Mouse (Mus musculus): ENCODE data around the gene Pla1a.
A peak's percentile ranks its signal among the peaks of the same experiment; 100 is the strongest.
"Not testable (repeated sequence)": the region's sequence is repeated elsewhere in the genome, so short reads cannot be mapped to it uniquely, and the experiment has no call there.

Gene Pla1a

DNA sequence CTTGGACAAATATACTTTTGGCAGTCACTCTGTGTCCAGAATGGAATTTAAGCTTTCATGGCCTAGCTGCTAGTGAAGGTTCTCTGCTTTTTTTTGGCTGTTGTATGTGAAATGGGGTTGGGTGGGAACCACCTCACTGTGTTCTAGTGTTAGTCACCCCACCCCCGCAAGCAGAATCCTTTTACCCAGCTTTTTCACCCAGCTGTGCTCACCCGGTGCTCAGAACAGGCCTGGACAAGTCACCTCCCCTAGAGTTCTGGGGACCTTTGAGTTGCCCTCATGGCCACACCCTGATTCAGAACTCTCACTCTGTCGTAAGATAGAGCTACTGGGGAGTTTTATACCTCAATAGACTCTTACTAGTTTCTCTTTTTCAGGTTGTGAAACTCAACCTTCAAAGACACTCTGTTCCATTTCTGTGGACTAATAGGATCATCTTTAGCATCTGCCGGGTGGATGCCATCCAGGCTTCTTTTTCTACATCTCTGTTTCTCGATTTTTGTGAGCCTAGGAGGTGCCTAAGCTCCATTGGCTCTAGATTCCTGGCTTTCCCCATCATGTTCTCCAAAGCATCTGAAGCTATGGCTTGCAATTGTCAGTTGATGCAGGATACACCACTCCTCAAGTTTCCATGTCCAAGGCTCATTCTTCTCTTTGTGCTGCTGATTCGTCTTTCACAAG, 25.8 kb upstream of the Pla1a start:
- no peak for DNase-seq (ENCODE audit: low spot score)

DNA sequence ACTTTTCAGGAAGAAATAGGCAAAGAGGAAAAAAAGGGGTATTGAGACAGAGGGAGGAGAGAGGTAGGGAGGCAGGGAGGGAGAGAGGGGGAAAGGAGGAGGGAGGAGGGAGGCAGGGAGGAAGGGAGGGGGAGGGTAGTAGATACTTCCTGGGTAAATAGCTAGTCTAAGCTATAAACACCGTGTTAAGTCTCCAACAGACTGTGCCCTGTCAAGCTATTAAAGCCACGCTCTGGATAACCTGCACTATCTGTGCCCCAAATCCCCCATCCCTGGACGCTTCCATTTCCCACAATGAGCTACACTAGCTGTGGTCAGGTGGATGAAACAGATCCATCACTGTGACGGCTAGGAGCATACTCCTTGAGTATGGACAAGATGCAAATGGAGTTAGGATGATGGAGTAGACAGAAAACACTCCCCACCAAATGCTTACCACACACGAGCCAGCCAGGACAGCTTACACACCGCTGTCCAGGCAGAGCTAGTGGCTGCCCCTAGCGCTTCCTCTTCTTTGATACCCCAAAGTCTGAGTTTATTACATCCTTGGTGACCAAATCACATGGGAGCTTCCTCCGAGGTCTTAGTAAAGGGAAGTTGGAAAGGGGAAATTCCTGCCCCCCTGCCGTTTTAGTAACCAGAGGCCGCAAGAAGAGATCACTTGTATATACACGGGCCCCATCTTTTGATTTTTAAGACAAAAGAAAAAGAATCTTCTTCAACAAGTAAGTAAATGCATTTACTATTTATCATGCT, 24.0 kb upstream of the Pla1a start:
- DNase-seq (ENCODE audit: low spot score), result no peak

DNA sequence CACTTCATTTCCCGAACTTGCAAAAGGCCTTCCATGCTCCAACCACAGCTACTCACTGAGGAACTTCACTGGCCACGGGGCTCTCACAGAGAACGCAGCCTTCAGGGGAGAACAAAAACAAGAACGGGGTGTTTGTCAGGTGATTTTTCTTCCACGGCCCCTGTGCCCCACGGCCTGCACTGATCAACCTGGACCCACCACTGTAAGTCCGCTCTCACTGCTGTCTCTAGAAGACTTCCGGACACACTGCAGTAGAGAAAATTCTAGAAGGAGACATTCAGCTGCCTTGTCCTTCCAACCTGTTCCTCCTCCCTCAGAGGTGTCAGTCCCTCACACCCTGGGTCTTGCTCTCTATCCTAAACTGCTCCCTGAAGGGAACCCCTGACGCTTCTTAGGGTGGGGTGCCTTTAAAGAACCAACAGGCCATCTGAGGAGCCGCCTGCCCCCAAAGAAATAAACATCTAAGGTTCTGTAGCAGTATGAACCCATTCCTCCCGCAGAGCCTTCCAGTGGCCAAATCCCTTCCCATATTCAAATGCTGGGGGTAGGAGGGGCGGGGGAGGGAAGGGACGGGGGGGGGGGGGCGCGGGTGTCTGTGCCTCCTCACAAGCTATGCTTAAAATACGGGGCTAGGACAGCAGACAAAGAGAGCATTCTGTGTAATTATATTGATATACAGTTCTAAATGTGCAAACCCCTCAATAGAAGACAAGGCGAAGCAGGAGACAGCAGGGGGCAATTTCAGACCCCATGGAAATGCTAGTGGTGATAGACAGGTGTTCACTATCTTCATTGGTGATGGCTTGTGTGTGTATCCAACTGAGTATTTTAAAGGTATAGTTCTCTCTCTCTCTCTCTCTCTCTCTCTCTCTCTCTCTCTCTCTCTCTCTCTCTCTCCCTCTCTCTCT, 22.8 kb upstream of the Pla1a start, which contains the start of gene Cd80:
TSS of gene Cd80 (plus strand) at position 51 of the 908 bp plus-strand sequence.
- DNase-seq (ENCODE audit: low spot score), result no peak

DNA sequence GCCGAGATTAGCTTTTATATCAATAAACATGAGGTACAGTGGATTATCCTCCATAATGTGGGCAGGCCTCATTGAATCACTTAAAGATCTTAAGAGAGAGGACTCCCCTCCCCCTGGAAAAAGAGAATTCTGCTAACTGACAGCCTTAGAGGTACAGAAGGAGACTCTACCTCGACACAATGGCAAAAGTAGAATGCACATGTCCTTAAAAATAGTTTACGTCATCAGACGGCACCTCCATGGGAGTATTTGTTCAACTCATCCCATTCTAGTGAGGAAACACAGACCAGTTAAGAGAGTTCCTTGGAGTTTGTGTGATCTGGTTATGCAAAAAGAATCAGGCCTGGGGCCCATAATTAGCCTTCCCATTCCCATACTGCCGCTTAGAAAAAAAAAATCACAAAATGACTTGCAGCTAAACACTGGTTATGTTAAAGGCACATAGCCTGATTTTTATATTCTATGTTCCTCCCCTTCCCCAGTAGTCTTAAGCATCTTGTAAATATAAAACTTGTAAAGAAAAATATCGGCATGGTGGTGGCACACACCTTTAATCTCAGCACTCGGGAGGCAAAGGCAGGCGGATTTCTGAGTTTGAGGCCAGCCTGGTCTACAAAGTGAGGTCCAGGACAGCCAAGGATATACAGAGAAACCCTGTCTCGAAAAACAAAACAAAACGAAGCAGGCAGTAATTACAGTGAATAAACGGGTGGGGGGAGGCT, 21.7 kb upstream of the Pla1a start:
- DNase-seq (ENCODE audit: low spot score), result no peak

DNA sequence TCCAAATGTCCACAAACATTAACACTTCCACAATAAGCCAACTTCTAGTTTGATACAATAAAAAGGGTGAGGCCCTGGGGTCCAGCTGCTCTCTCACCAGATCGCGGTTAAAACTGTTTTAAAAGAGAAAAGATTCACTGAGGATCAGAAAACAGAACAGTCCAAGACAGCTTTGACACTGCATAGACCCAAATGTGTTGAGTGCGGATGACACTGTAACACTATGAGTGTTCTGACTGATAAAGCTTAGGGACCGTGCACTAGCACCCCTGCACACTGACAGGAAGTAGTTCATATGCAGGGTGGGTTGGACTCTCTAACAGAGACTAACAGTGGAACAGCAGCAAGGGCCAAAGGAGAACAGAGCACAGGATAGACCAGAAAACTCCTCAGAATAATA, 21.0 kb upstream of the Pla1a start:
- DNase-seq (ENCODE audit: low spot score), result no peak

DNA sequence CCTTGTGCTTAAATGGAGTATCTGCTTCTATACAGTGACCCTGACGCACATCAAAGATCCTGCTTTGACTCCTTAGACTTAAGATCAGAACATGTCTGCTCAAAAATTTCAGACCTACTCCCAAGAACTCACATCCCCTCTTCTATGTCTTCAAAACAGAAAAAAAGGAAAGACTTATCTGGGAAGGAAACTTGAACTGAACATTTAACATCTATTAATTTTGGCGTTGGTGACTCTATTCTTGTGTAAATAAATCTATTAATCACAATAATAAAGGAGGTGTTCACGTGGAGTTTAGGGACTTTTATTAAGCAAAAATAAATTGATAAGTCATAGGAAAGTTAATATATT, 20.2 kb upstream of the Pla1a start:
- DNase-seq (ENCODE audit: low spot score), result no peak

DNA sequence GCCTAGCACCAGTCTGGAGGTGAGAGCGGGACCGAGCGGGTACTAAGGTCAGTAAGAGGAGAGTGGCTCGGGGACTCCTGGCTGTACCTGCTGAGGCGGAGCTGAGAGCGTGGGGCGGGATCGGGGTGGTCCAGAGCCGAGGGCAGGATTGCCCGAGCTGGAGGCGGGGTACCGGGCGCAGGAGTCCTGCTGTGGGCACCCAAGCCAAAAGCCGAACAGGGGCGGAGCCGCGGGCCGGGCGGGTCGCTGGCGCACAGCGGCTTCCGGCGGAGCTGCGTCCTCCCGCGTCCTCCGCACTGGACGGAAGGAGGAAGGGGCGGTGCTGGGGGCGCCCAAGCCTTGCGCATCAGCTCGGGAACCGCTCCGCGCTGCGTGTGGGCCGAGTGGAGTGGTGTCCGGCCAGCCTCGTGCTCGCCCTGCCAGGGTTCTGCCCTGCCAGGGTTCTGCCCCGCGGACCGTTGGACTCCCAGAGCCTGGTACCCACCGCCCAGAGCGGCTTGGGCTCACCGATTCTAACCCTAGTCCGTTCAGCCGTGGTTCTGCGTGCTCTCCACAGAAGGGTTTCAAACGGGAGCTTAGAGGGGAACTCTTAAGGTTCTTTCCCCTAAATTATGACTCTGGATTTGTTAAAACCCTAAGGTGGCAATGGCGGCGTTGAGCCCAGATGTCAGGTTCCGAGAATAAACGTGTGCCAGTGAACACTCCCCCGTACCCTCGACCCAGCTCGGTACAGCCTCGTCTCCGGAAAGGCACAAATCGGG, 19.7 kb upstream of the Pla1a start, which contains the start of gene Adprh:
TSS of gene Adprh (minus strand) at position 262 of the 761 bp plus-strand sequence.
- peak; percentile 87 for DNase-seq (ENCODE audit: low spot score)

DNA sequence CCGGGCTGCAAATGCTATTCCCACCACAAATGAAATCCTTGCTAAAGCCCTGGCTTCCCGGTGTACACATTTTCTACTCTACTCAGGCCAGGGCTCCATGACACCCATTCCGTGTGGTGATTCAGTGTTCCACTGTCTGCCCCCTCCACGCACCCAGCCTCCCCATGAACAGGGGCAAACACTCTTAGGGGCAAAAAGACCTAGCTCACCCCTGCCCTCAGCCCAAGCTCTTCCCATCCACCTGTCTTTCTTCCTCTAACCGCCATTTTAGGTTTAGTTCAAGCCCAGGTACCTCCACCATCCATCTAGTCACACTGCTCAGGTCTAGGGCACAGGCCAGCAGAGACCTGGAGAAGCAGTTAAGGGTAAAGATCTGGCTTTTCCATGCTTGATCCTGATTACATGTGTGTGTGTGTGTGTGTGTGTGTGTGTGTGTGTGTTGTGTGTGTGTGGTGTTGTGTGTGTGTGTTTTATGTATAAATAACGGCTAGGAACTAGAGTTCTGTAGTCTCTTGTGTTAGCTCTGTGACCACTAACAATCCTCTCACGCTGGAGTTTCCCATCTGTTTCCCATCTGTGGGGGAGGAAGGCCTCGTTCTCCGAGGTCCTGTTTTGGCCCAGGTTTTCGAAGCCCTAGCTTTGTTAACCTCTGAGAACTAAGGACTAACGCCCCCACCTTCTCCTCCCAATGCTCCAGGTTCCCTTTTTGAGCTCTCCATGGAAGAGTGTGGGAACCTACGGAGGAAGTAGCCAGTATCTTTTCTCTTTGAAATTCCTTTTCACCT, 18.7 kb upstream of the Pla1a start:
- no peak for DNase-seq (ENCODE audit: low spot score)

DNA sequence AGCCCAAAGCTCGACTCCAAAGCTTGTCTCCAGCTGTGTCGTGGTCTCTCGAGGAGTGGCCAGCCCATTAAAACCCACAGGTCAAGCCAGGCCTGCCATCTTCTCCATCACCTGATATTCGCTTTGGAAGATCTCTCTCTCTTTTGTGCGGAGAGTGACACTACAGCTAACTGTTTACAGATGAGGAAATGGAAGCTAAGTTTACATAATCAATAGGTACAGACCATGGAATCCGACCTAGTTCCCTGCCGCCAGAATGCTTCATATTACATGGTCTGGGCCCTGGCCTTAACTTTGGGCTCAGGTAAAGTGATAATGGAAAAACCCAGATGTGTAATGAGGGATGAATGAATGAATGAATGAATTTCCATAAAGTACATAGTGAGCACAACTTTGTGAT, 17.8 kb upstream of the Pla1a start:
- no peak for DNase-seq (ENCODE audit: low spot score)

DNA sequence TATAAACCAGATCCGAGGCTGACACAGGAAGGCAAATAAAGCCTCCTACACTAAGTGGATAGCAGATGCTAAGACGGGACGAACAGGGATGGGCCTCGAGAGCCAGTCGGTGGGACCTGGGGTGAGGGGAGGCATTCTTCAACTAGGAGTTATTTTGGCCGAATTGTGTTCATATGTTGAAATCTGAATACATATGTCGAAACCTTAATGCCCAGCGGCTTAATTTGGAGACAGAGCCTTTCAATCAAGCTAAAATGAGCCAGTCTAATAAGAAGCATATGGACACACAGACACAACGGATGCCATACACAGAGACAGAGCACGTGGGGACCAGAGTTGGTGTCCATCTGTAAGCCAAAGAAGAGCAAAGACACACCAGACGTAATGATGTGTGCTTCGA, 15.5 kb upstream of the Pla1a start:
- DNase-seq (ENCODE audit: low spot score), result no peak

DNA sequence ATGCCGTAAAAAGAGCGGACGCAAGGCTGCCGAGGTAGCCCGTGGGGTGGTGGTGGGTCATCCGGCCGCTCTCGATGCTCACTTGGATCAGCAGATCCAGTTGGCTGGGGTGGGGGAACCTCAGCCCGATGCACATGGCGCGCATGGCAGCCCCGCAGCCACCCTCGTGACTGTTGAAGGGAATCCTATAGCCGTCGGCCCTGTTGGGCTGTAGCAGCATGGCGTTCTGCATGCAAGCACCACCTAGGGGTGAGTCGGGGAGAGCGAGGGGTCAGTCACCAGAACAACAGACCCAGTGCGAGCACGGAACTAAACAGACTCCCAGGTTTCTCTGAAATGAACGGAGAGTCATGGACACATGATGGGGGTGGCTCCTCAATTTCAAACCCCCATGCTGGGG, 14.4 kb upstream of the Pla1a start:
- DNase-seq (ENCODE audit: low spot score), result no peak

DNA sequence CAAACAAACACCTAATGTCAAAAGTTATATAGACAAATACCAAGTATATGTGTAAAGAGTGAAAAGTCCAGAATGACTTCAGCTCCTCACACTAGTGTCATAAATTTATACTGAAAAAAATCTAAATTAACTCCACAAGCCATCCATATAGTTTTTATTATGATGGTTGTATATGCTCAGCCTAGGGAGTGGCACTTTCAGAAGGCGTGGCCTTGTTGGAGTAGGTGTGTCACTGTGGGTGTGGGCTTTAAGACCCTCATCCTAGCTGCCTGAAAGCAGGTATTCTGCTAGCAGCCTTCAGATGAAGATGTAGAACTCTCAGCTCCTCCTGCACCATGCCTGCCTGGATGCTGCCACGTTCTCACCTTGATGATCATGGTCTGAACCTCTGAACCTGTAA, 13.2 kb upstream of the Pla1a start:
- not testable (repeated sequence) for DNase-seq (ENCODE audit: low spot score)

DNA sequence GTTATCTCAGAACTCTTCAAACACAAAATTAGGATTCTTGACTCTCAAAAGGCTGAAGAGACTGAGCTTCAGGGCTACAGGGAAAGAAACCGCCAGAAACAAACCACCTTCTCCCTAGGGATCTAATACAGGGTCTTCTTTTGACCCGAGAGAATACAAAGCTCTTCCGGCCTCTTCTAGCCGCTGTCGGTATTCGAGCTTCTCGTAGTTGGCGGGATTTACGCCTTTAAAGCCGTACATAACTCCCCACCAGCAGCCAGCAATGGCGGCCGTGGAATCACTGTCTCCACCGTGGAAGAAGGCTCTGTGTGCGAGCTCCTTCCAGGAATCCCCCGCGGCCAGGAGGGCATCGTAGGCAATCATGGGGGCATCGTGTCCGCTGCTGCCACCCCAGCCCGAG, 12.6 kb upstream of the Pla1a start:
- DNase-seq (ENCODE audit: low spot score), result no peak

DNA sequence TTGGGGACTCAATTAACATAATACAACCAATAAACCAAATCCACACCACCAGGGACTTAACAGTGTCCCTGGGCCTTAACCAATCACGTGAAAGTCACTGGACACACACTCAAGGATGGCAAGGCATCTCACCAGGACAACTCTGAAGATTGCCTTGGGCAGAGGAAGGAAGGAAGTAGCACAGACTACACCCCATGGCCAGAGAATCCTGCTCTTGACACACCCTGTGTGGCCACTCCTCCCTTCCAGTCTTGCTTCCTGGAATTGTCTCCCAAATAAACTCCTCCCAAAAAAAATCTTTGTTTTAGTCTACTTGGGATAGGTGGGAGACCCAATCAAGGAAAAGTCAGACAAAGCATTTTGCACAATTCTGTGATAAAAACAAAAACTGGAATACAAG, 12.1 kb upstream of the Pla1a start:
- no peak for DNase-seq (ENCODE audit: low spot score)

DNA sequence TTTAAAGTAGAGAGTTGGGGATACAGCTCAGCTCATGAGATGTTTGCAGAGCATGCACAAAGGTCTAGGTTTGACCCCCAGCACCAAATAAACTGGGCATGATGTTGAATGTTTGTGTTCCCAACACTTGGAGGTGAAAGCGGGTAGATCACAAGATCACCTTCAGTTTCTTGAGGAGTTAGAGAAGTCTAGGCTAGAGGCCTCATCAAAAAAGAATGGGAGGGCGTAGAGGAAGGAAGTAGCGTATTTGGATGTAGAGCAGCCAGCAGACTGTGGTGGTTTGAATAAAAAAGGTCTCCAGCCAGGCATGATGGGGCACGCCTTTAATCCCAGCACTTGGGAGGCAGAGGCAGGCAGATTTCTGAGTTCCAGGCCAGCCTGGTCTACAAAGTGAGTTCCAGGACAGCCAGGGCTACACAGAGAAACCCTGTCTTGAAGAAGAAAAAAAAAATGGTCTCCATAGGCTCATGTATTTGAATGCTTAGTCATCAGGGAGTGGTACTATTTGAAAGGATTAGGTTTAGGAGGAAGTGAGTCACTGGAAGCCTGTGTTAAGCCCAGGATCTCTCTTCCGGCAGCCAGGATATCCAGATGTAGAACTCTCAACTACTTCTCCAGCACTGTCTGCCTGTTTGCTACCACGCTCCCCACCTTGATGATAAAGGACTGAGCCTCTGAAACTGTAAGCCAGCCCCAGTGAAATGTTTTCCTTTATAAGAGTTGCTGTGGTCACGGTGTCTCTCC, 10.9 kb upstream of the Pla1a start:
- DNase-seq (ENCODE audit: low spot score), result no peak

DNA sequence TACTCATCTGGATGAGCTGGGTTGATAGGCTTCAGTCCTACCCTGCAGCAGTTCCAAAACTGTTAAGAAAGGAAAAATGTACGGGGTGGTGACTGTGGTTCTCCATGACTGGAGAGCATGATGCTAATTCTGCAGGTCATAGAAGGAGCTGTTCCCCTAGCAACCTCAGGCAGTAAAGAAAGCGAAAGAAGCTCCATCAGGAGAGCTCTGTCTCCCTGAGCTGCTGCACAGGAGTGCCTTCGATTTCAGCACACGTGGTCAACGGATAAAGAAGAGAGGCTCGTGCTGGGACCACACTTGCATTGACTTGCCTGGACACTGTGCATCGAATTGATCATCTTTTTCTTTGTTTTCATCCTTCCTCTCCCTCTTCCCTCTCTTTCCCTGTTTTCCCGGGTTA, 9.3 kb upstream of the Pla1a start:
- DNase-seq (ENCODE audit: low spot score), result no peak

DNA sequence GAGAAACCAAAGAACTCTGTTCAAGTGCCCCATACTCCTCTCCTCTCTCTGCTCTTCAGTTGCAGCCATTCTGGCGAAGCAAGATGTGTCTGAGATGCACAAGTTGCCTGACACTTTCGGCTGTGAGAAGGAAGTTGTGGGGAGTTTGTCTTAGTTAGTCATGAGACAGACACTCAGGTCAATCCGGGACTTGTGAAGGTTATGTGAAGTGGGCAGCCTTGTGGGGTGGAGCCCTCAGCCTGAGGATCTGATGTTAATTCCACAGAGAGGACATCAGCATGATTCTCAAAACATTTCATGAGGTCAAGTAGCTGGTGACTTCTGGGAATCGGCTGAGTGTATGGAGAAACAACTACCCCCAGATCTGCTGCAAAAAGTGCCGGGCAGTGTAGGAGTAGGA, 8.7 kb upstream of the Pla1a start:
- no peak for DNase-seq (ENCODE audit: low spot score)

DNA sequence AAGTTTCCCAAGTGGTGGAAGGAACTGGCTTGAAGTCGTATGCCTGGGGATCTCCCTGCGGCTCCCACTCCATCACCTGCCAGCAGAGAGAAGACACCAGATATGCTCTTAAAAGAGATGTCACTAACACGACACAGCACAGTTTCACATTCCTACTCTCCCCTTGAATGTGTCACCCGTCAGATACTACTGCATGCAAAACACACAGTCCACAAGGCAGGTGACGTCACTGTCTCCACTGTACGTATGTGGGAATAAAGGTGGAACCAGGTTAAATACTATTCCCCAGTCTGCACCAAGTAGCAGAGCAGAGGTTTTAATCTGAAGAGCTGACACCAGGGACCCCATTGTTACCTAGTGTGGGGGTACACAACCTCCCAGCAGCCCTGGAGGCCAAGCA, 7.5 kb upstream of the Pla1a start:
- no peak for DNase-seq (ENCODE audit: low spot score)

DNA sequence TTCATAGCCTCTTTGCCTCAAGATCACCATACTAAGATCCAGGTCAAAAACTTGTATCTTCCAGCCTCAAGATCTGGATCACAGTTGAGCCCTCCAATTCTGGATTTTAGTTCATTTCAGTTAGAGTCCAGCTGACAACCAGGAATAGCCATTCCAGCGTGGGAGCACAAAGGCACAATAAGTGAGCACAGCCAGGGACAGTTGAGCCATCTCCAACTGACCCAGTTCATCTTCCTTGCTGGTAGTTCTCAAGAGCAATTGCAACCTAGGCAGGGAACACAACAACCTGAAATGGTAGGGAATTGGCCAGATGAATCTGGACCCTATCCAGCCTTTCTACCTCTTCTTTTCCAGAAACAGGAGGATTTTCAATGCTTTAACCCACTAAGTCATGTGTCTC, 6.2 kb upstream of the Pla1a start:
- DNase-seq (ENCODE audit: low spot score), result no peak

DNA sequence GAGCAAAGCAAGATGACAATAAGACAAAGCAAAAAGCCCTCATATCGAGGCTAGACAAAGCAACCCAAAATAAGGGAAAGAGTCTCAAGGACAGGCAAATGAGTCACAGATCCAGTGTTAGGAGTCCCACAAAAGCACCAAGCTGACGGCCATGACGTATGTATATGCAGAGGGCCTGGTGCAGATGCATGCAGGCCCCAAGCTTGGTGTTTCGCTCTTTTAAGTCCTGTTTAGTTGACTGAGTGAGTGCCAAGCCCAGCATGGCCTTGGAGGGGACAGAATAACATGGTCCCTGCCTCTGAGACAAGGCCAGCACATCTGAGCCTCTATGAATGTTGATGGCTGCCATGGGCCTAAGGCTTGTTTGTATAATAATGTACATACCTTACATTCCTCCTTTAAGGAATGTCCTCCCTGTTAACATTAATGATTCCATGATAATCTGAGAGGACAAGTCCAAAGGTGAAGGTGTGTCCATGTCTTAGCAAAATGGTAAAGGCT, 1.4 kb upstream of the Pla1a start:
- no peak for DNase-seq (ENCODE audit: low spot score)
